Mouse (Mus musculus) MEL (cell line): ENCODE measurements around the gene Wdr26.

Experiments
- CTCF ChIP-seq, 3 experiments: IDR thresholded peaks in 2 of 3; conservative IDR thresholded peaks in 1 of 3; 2 replicates each; pipeline ENCODE4 v1.5.1; 2011 to 2012; ENCODE audit warnings: low read length in 3 of 3, low read depth in 2 of 3, mild to moderate bottlenecking in 2 of 3, improper control_type of control experiment in 1 of 3, inconsistent platforms in 1 of 3, mixed read lengths in 1 of 3, moderate library complexity in 1 of 3; ENCODE audit not compliant: control insufficient read depth in 1 of 3, insufficient read depth in 1 of 3, poor library complexity in 1 of 3, severe bottlenecking in 1 of 3
- ELF1 ChIP-seq: IDR thresholded peaks from 2 replicates; pipeline ENCODE4 v1.6.1; 2014; ENCODE audit warnings: low read depth, mild to moderate bottlenecking, inconsistent platforms, low read length, improper control_type of control experiment, moderate library complexity
- EP300 ChIP-seq, 2 experiments: IDR thresholded peaks; 2 replicates each; pipeline ENCODE4 v1.6.1; 2011; ENCODE audit warnings: improper control_type of control experiment in 2 of 2, low read length in 2 of 2, low read depth in 1 of 2, mild to moderate bottlenecking in 1 of 2
- GATA1 ChIP-seq: IDR thresholded peaks from 2 replicates; pipeline ENCODE4 v1.6.1; 2011; ENCODE audit warnings: low read depth, low read length, improper control_type of control experiment
- POLR2A ChIP-seq, 2 experiments: IDR thresholded peaks; 2 replicates each; pipeline ENCODE4 v1.6.1; 2011 to 2012; ENCODE audit warnings: low read length in 2 of 2, mild to moderate bottlenecking in 2 of 2, control low read depth in 1 of 2, improper control_type of control experiment in 1 of 2, low read depth in 1 of 2, moderate library complexity in 1 of 2; ENCODE audit not compliant: control insufficient read depth in 1 of 2, insufficient read depth in 1 of 2, poor library complexity in 1 of 2
- POLR2AphosphoS5 ChIP-seq: IDR thresholded peaks from 2 replicates; pipeline ENCODE4 v1.6.1; 2012; ENCODE audit warnings: low read depth, borderline replicate concordance, mild to moderate bottlenecking, inconsistent platforms, low read length, moderate library complexity, mixed read lengths

- TF ChIP-seq ELF1, result no peak
- TF ChIP-seq EP300 (IDR thresholded peaks at IDR 0.05; ENCODE audit: low read depth in 1 of 2, low read length in 2 of 2), result no peak
- no peak for TF ChIP-seq POLR2AphosphoS5
- no peak for TF ChIP-seq CTCF (IDR thresholded peaks at IDR 0.05 in 2 of 3, conservative IDR thresholded peaks at IDR 0.05 in 1 of 3; ENCODE audit: control insufficient read depth in 1 of 3, insufficient read depth in 1 of 3, low read depth in 2 of 3, low read length in 3 of 3, poor library complexity in 1 of 3, severe bottlenecking in 1 of 3)
- TF ChIP-seq GATA1, result no peak
- no peak for TF ChIP-seq POLR2A (IDR thresholded peaks at IDR 0.05; ENCODE audit: control insufficient read depth in 1 of 2, insufficient read depth in 1 of 2, low read depth in 1 of 2, low read length in 2 of 2, poor library complexity in 1 of 2)
Measured at GRCm38 (mm10) chr1:181168377-181168776, 43.4 kb downstream of the Wdr26 start.
